Mouse (Mus musculus) lung, adult 2 months (tissue): ENCODE results near the gene Sult1c1.

Experiments used
- CTCF ChIP-seq: fragments of 200-500 bp; IDR thresholded peaks from 2 replicates; pipeline ENCODE4 v1.5.1; 2011; ENCODE audit warnings: mild to moderate bottlenecking, low read length, control low read depth; ENCODE audit not compliant: insufficient read depth
- POLR2A ChIP-seq: fragments of 200-500 bp; IDR thresholded peaks from 2 replicates; pipeline ENCODE4 v1.6.1; 2011; ENCODE audit warnings: low read depth, mild to moderate bottlenecking, control low read depth, low read length, borderline replicate concordance; ENCODE audit errors: extremely low read depth

DNA sequence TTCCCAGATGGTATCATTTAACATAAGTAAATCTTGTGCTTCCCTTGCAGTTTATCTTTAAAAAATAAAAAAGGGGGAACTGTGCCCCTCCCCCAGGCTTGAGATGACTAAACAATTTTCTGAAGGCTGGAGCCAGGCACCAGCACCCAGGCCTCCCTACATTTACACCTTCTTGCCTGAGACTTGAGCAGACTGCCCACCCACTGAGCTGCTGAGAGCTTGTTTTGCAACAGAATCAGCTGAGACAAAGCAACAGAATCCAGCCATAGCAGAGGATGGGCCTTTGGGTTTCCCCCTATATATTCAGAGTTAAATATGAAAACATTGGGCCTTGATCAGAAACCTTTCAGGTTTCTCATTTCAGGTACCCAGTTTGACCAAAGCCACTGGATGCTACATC, 20.7 kb upstream of the Sult1c1 start:
- TF ChIP-seq POLR2A = no peak
- no peak for TF ChIP-seq CTCF
